In the genomic region with DNA sequence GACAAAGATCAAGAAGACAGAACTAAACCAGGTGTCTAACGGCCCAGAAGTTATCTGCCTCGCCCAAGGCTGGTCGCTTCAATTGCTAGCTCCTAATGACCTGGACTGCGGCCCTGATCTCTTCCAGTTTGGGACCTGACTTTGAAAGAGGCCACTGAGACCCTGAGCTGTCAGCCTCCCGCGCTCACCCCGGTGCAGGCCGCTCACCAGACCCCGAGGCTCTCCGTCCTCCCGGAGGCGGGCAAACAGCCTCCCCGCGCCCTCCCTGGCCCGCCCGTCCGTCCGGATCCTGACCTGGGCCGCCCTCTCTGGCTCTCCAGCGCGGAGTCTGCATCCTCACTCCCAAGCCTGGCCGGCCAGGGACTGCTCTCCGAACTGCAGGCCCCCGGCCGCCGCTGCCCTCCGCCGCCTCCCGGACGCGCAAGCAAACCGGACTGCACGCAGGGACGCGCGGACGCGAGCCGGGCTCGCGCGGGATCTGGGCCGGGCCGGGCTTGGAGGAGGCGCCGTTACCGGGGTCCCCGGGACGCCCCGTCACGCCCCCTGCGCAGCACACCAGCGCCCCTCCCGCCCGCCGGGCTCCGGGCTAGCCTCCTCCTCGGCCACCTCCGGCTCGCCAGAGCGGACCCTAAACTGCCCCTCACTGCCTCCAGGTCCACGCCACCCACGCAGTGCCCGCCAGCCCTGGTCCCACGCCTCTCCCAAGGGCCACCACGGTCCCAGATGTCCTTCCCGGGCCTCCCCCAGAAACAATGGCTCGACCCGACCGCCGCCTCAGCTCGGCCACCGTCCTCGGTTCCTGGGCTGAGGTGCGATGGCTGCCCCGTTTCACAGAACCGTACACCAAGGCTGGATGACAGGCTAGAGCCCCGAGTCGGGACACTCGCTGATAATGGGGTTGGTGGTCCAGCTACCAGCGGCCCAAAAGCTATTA, we compare ENCODE assay signal across 8 mouse cellular contexts. TPM values are rescaled to one million over a fixed set of nuclear protein-coding genes. Genes with fewer than 3 reads are reported as not detected.
A peak's percentile ranks its signal among the peaks of the same experiment; 100 is the strongest.
DNase-seq lines count a peak whose midpoint lies in the region; ATAC-seq and TF ChIP-seq lines count a peak whose summit lies in the region.

No protein-coding gene starts in this region.

- H3K4me3 ChIP-seq in hindbrain, embryonic 14.5 days (replicated peaks; ENCODE audit: low read length): peak overlapping the region; percentile 95
- H3K4me3 ChIP-seq in left cerebral cortex, adult 2 months: peak overlapping the region; percentile 79

- DNase-seq in NIH3T3 (ENCODE audit: low read depth): peak; percentile 91
- peak; percentile 77 for DNase-seq in cerebellum, adult 9-11 months
- peak; percentile 38 to 44 for DNase-seq in frontal cortex, postnatal 36 days (ENCODE audit: low spot score in 2 of 2)
- peak; percentile 56 for DNase-seq in hindbrain, embryonic 14.5 days (ENCODE audit: low spot score)
- peak; percentile 68 to 69 for DNase-seq in left cerebral cortex, adult 2 months (ENCODE audit: extremely low spot score in 1 of 2, low spot score in 2 of 2)
- DNase-seq in lung, postnatal 36 days: peak; percentile 77
- peak; percentile 29 for DNase-seq in retina, postnatal 7 days (ENCODE audit: low read depth, low spot score)
- DNase-seq in urinary bladder, adult 2 months (ENCODE audit: low spot score): peak; percentile 75

- no peaks in the 10 kb centered on the region for H3K36me3 ChIP-seq in hindbrain, embryonic 14.5 days (replicated peaks; ENCODE audit: control insufficient read depth, insufficient read depth)

- H3K9ac ChIP-seq in hindbrain, embryonic 14.5 days: peak overlapping the region; percentile 99

- ATAC-seq in hindbrain, embryonic 14.5 days (ENCODE audit: low FRiP score): peak; percentile 31

- H3K27me3 ChIP-seq in hindbrain, embryonic 14.5 days (ENCODE audit: control insufficient read depth, insufficient read depth, low read length): no peaks in the 10 kb centered on the region

- under 1% methylated on average over 81 of the region's 81 CpGs for WGBS in hindbrain, embryonic 14.5 days

- peaks cover 55% of the 10 kb centered on the region for H3K4me1 ChIP-seq in hindbrain, embryonic 14.5 days (replicated peaks; ENCODE audit: control insufficient read depth, insufficient read depth, low read length)

- H3K9me3 ChIP-seq in hindbrain, embryonic 14.5 days (ENCODE audit: control insufficient read depth, low read length): no peaks in the 10 kb centered on the region

- peak overlapping the region; percentile 99 for H3K27ac ChIP-seq in hindbrain, embryonic 14.5 days
- H3K27ac ChIP-seq in left cerebral cortex, adult 2 months: peak overlapping the region; percentile 94

- no peak for TF ChIP-seq CTCF in left cerebral cortex, adult 2 months (IDR thresholded peaks at IDR 0.05)

- peak overlapping the region; percentile 58 for H3K4me2 ChIP-seq in hindbrain, embryonic 14.5 days (replicated peaks)

- intact Hi-C loops in left cerebral cortex, adult 2 months (cut with DNase I): loop anchor here (5.0 kb wide), 1 partner anchor 87 kb away; no protein-coding TSS in a partner anchor

RNA-seq across cellular contexts. Expression of gene Trio, which starts 1.4 kb away (rescaled TPM):
- polyA plus RNA-seq in hindbrain, embryonic 14.5 days (2014; fragmentation: Nextera tagmentation; extraction: Ambion mirVana): 53.9 and 59.2 TPM in 2 replicates
- total RNA-seq in left cerebral cortex, adult 2 months (2021): 100 to 1,000 TPM; 252 to 279 TPM
- 71.0 and 82.0 TPM in 2 replicates for polyA plus RNA-seq in urinary bladder, adult 2 months (2012; rRNA removed)

Comparison
In these comparisons a context has a peak if more than half of its experiments do, and no peak if none do; other contexts are left out.
1. Peak in every context shown above with its lines: DNase-seq, ATAC-seq, H3K4me3 ChIP-seq and H3K27ac ChIP-seq.
2. DNase-seq: peak in every context shown above with its lines; median percentile 91 in NIH3T3; 77 in cerebellum, adult 9-11 months; 77 in lung, postnatal 36 days; 75 in urinary bladder, adult 2 months; 68 in left cerebral cortex, adult 2 months; 56 in hindbrain, embryonic 14.5 days; 41 in frontal cortex, postnatal 36 days; 29 in retina, postnatal 7 days.